Mouse (Mus musculus): ENCODE measurements around the gene Arid1b. TPM values are rescaled to one million over a fixed set of nuclear protein-coding genes. Genes with fewer than 3 reads are reported as not detected.

Arid1b gene
- polyA plus RNA-seq, 1 experiment: 59.4 TPM

GRCm38 (mm10) chr17:5052800-5053179, 58.7 kb downstream of the Arid1b start:
- no peak overlapping the region for H3K27ac ChIP-seq (ENCODE audit: insufficient read depth, low read depth, low read length)
- peaks cover 6% of the 10 kb centered on the region; the same call in 1 of the 2 replicates for H3K36me3 ChIP-seq (ENCODE audit: control insufficient read depth, insufficient read depth, low read length)
- no peak for TF ChIP-seq POLR2A (IDR thresholded peaks at IDR 0.05; ENCODE audit: low read depth, low read length)
- TF ChIP-seq CTCF (IDR thresholded peaks at IDR 0.05; ENCODE audit: extremely low read depth, insufficient read length, insufficient replicate concordance, low read depth, low read length): no peak
- WGBS: 69% methylated on average over 4 of the region's 4 CpGs
- H3K27me3 ChIP-seq (ENCODE audit: control insufficient read depth, insufficient read depth, low read length): no peaks in the 10 kb centered on the region
- no peak overlapping the region for H3K4me3 ChIP-seq (ENCODE audit: low read depth, low read length)
- peaks cover 21% of the 10 kb centered on the region for H3K4me1 ChIP-seq (ENCODE audit: control insufficient read depth, insufficient read depth, insufficient read length, low read length)

- Histone ChIP-seq H3K27me3 (ENCODE audit: control insufficient read depth, insufficient read depth, low read length) (no peaks in the 10 kb centered on the region), H3K36me3 (ENCODE audit: control insufficient read depth, insufficient read depth, low read length) (peaks cover 6% of the 10 kb centered on the region; the same call in 1 of the 2 replicates), H3K27ac (ENCODE audit: insufficient read depth, low read depth, low read length) (no peak overlapping the region), H3K4me1 (ENCODE audit: control insufficient read depth, insufficient read depth, insufficient read length, low read length) (peaks cover 23% of the 10 kb centered on the region), H3K4me3 (ENCODE audit: low read depth, low read length) (no peak overlapping the region)
- TF ChIP-seq POLR2A (IDR thresholded peaks at IDR 0.05; ENCODE audit: low read depth, low read length) (no peak), CTCF (IDR thresholded peaks at IDR 0.05; ENCODE audit: extremely low read depth, insufficient read length, insufficient replicate concordance, low read depth, low read length) (no peak)
- WGBS: 26% methylated on average over 16 of the region's 16 CpGs
These were observed 59.1 kb downstream of the Arid1b start for GRCm38 (mm10) chr17:5053201-5053600.

- Histone ChIP-seq H3K4me1 (ENCODE audit: control insufficient read depth, insufficient read depth, insufficient read length, low read length) (peaks cover 27% of the 10 kb centered on the region), H3K27me3 (ENCODE audit: control insufficient read depth, insufficient read depth, low read length) (no peaks in the 10 kb centered on the region), H3K36me3 (ENCODE audit: control insufficient read depth, insufficient read depth, low read length) (0 out of 2 replicates have a peak, but pooled peaks cover 1% of the 10 kb centered on the region), H3K27ac (ENCODE audit: insufficient read depth, low read depth, low read length) (no peak overlapping the region), H3K4me3 (ENCODE audit: low read depth, low read length) (no peak overlapping the region)
- WGBS: 74% methylated on average over 6 of the region's 6 CpGs
- TF ChIP-seq CTCF (IDR thresholded peaks at IDR 0.05; ENCODE audit: extremely low read depth, insufficient read length, insufficient replicate concordance, low read depth, low read length) (no peak), POLR2A (IDR thresholded peaks at IDR 0.05; ENCODE audit: low read depth, low read length) (no peak)
These were observed 61.3 kb downstream of the Arid1b start for GRCm38 (mm10) chr17:5055412-5055811.

GRCm38 (mm10) chr17:5056654-5057053, 62.5 kb downstream of the Arid1b start:
- no peak overlapping the region for H3K4me3 ChIP-seq (ENCODE audit: low read depth, low read length)
- H3K4me1 ChIP-seq (ENCODE audit: control insufficient read depth, insufficient read depth, insufficient read length, low read length): peaks cover 24% of the 10 kb centered on the region
- H3K36me3 ChIP-seq (ENCODE audit: control insufficient read depth, insufficient read depth, low read length): 0 out of 2 replicates have a peak, but pooled peaks cover 1% of the 10 kb centered on the region
- H3K27ac ChIP-seq (ENCODE audit: insufficient read depth, low read depth, low read length): no peak overlapping the region
- no peak for TF ChIP-seq POLR2A (IDR thresholded peaks at IDR 0.05; ENCODE audit: low read depth, low read length)
- no peak for TF ChIP-seq CTCF (IDR thresholded peaks at IDR 0.05; ENCODE audit: extremely low read depth, insufficient read length, insufficient replicate concordance, low read depth, low read length)
- no peaks in the 10 kb centered on the region for H3K27me3 ChIP-seq (ENCODE audit: control insufficient read depth, insufficient read depth, low read length)
- 80% methylated on average over 4 of the region's 4 CpGs for WGBS

- 4% methylated on average over 4 of the region's 4 CpGs for WGBS
- H3K27ac ChIP-seq (ENCODE audit: insufficient read depth, low read depth, low read length): no peak overlapping the region
- TF ChIP-seq CTCF (IDR thresholded peaks at IDR 0.05; ENCODE audit: extremely low read depth, insufficient read length, insufficient replicate concordance, low read depth, low read length): no peak
- no peak for TF ChIP-seq POLR2A (IDR thresholded peaks at IDR 0.05; ENCODE audit: low read depth, low read length)
- peaks cover 20% of the 10 kb centered on the region for H3K4me1 ChIP-seq (ENCODE audit: control insufficient read depth, insufficient read depth, insufficient read length, low read length)
- H3K36me3 ChIP-seq (ENCODE audit: control insufficient read depth, insufficient read depth, low read length): 0 out of 2 replicates have a peak, but pooled peaks cover 1% of the 10 kb centered on the region
- H3K27me3 ChIP-seq (ENCODE audit: control insufficient read depth, insufficient read depth, low read length): no peaks in the 10 kb centered on the region
- no peak overlapping the region for H3K4me3 ChIP-seq (ENCODE audit: low read depth, low read length)
These were observed 63.2 kb downstream of the Arid1b start for GRCm38 (mm10) chr17:5057286-5057685.

- no peak for TF ChIP-seq CTCF (IDR thresholded peaks at IDR 0.05; ENCODE audit: extremely low read depth, insufficient read length, insufficient replicate concordance, low read depth, low read length)
- TF ChIP-seq POLR2A (IDR thresholded peaks at IDR 0.05; ENCODE audit: low read depth, low read length): no peak
- Histone ChIP-seq H3K4me1 (ENCODE audit: control insufficient read depth, insufficient read depth, insufficient read length, low read length) (peaks cover 16% of the 10 kb centered on the region), H3K4me3 (ENCODE audit: low read depth, low read length) (no peak overlapping the region), H3K36me3 (ENCODE audit: control insufficient read depth, insufficient read depth, low read length) (no peaks in the 10 kb centered on the region), H3K27me3 (ENCODE audit: control insufficient read depth, insufficient read depth, low read length) (no peaks in the 10 kb centered on the region), H3K27ac (ENCODE audit: insufficient read depth, low read depth, low read length) (peak overlapping the region; percentile 35; the same call in 1 of the 2 replicates)
- WGBS: 16% methylated on average over 10 of the region's 10 CpGs
These were observed 64.0 kb downstream of the Arid1b start for GRCm38 (mm10) chr17:5057944-5058720.

GRCm38 (mm10) chr17:5059092-5059601, 65.0 kb downstream of the Arid1b start:
- H3K4me1 ChIP-seq (ENCODE audit: control insufficient read depth, insufficient read depth, insufficient read length, low read length): peaks cover 14% of the 10 kb centered on the region
- TF ChIP-seq CTCF (IDR thresholded peaks at IDR 0.05; ENCODE audit: extremely low read depth, insufficient read length, insufficient replicate concordance, low read depth, low read length): no peak
- no peak for TF ChIP-seq POLR2A (IDR thresholded peaks at IDR 0.05; ENCODE audit: low read depth, low read length)
- H3K4me3 ChIP-seq (ENCODE audit: low read depth, low read length): no peak overlapping the region
- WGBS: 81% methylated on average over 9 of the region's 9 CpGs
- no peaks in the 10 kb centered on the region for H3K27me3 ChIP-seq (ENCODE audit: control insufficient read depth, insufficient read depth, low read length)
- no peaks in the 10 kb centered on the region for H3K36me3 ChIP-seq (ENCODE audit: control insufficient read depth, insufficient read depth, low read length)
- H3K27ac ChIP-seq (ENCODE audit: insufficient read depth, low read depth, low read length): no peak overlapping the region

Measured in small intestine, adult 2 months (tissue).